Mouse (Mus musculus) frontal cortex, adult (tissue): ENCODE results near the gene Gm3460.
"Not testable (repeated sequence)": the region's sequence is repeated elsewhere in the genome, so short reads cannot be mapped to it uniquely, and the experiment has no call there.

ENCODE experiments used
- ATAC-seq: cut with Nextera tagmentation; 2 replicates; pipeline ENCODE4 v1.9.2; 2017; ENCODE audit warnings: mild to moderate bottlenecking, moderate library complexity, mixed read lengths; ENCODE audit not compliant: low TSS enrichment

The Gm3460 gene

GRCm38 (mm10) chr14:6622318-6622717 lies at the start of gene Gm3460:
Gm3460 (minus strand) TSS chr14:6622418.
- ATAC-seq, result not testable (repeated sequence)

- not testable (repeated sequence) for ATAC-seq
Observed at GRCm38 (mm10) chr14:6606436-6606835, 15.8 kb downstream of the Gm3460 start.

- ATAC-seq, result not testable (repeated sequence)
Observed at GRCm38 (mm10) chr14:6605004-6605403, 17.2 kb downstream of the Gm3460 start.

GRCm38 (mm10) chr14:6604551-6604950 lies 17.7 kb downstream of the Gm3460 start:
- not testable (repeated sequence) for ATAC-seq

- not testable (repeated sequence) for ATAC-seq
Observed at GRCm38 (mm10) chr14:6590513-6590912, 31.7 kb downstream of the Gm3460 start, which contains the start of gene Gm3629. Gm3629 (minus strand) TSS chr14:6590613.
